Mouse (Mus musculus) erythroid progenitor cell, adult 5-6 weeks (primary cell): ENCODE measurements around the gene Fryl. TPM values are rescaled to one million over a fixed set of nuclear protein-coding genes. Genes with fewer than 3 reads are reported as not detected.
A peak's percentile ranks its signal among the peaks of the same experiment; 100 is the strongest.

Experiments used
- ATAC-seq: replicated peaks from 2 replicates; pipeline ENCODE4 v1.8.0; 2016; ENCODE audit warnings: moderate number of reproducible peaks, mild to moderate bottlenecking, moderate TSS enrichment, inconsistent platforms; ENCODE audit not compliant: poor library complexity, low FRiP score, severe bottlenecking
- total RNA-seq, 2 experiments: library from RNA; stranded (forward) in 1 of 2; stranded (reverse) in 1 of 2; fragments of 150-400 nt in 1 of 2; fragments of 186-747, 209-891 nt in 1 of 2; gene quantifications; 2 replicates each; pipeline versions ENCODE4 v1.2.3 to v1.2.4; 2015 to 2017; ENCODE audit warnings: low replicate concordance in 2 of 2

The Fryl gene
- total RNA-seq, 2 experiments from 2014 or later = 326 to 610 TPM

GRCm38 (mm10) chr5:73200387-73201384 is 55.7 kb downstream of the Fryl start:
- no peak for ATAC-seq

GRCm38 (mm10) chr5:73199586-73199985 is 56.8 kb downstream of the Fryl start:
- ATAC-seq = no peak

GRCm38 (mm10) chr5:73198690-73199089 is 57.7 kb downstream of the Fryl start:
- no peak for ATAC-seq

DNA sequence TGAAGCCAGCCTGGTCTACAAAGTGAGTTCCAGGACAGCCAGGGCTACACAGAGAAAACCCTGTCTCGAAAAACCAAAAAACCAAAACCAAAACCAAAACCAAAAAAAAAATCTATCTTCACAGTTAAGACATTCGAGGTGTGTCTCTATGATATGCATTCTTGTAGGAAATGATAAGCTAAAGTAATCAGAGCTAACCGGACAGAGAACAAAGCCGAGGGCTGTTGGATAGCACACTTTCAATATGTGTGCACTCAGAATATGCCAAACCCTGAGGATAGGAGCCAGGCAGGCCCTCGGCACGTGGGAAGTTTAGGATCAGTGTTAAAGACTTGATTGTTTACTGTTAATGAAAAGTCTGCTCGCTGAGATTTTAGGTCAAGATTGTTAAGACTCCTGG is 58.6 kb downstream of the Fryl start:
- no peak for ATAC-seq

GRCm38 (mm10) chr5:73194740-73195139 is 61.7 kb downstream of the Fryl start:
- no peak for ATAC-seq

DNA sequence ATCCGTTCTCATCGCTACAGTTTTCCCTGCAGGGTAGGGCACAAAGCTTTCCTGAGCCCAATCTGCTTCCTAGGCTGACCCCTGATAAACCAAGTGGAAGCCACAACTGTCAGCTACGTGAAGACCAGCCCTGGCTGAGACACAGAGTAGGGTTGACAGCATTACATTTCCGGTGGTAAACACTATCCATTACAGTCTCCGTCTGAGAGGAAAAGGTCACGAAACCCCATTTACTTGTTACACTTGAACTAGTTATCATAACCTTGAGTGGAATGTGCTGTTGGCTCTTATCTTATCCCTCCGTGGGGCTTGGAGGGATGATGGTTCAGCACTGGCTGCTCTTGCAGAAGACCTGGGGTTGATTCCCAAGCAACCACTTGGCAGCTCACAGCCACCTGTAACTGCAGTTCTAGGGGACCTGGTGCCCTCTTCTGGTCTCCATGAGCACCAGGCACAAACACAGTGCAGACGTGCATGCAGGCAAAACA is 62.3 kb downstream of the Fryl start:
- peak; percentile 55 for ATAC-seq

- peak; percentile 68 for ATAC-seq
These were observed 62.8 kb downstream of the Fryl start for GRCm38 (mm10) chr5:73193627-73194026.

GRCm38 (mm10) chr5:73192870-73193576 is 63.4 kb downstream of the Fryl start:
- no peak for ATAC-seq

GRCm38 (mm10) chr5:73191765-73192164 is 64.7 kb downstream of the Fryl start:
- ATAC-seq = peak; percentile 87

DNA sequence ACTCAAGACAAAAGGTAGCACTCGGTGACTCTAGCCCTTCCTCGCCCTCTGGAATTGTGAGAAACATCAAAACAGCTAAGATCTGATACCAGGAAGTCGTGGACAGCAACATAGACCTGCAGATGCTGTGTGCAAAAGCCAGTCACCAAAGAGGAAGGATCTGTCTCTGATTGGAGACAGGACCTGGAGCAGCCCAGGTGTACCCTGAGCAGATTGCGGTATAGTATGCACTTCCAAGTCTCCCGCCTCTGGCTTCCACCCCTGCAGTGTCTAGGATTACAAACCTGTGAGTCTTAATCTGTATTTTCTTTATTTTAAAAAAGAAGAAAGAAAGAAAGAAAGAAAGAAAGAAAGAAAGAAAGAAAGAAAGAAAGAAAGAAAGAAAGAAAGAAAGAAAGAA is 66.3 kb downstream of the Fryl start:
- ATAC-seq = no peak

DNA sequence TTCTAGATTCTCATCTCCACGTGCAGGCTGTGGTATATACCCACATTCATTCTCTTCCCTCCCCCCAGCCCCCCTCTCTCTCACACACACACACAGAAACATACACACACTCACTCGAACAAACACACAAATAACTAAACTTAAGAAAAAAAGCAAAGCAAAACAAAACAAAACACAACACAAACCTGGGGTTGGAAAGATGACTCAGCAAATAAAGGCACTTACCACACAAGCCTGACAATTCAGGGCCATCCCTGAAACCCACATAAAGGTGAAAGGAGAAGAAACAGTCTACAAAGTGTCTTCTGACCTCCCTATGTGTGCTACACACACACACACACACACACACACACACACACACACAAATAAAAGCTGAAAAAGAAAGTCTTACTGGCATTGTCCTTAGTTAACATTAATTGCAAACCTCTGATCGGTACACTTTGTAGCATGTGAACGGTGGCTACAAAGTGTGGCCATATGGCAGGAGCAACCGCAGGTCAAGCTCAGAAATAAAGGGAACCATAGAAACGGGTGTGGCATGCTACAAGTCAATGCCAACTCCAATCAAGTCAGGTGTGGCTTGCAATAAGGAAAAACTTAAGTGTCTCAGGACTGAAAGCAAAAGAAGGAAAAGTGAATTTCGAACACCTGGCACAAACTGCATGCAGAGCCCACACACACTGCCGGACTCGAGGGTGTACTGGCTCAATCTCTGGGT is 66.8 kb downstream of the Fryl start:
- ATAC-seq = no peak

- no peak for ATAC-seq
These were observed 67.8 kb downstream of the Fryl start for GRCm38 (mm10) chr5:73188576-73188975.

- ATAC-seq = no peak
These were observed 68.3 kb downstream of the Fryl start for GRCm38 (mm10) chr5:73188164-73188563.

DNA sequence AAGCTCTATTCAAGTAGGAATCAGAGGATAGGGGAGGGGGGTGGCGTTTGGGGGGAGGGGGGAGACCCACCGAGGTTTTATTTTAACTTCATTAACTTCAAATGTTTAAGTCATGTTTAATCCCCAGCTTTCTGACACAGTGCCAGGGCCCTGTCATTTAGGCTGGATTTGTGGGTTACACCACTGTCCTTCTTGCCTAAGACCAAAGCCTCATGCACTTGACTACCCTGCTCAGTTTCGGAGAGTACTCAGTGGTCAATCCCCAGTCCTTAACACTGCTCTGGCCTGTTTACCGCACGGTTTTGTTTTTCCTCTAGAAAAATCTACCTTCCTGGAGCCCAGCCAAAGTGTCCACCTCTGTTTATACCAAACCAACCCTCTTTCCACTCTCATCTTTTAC is 69.5 kb downstream of the Fryl start:
- ATAC-seq = no peak

DNA sequence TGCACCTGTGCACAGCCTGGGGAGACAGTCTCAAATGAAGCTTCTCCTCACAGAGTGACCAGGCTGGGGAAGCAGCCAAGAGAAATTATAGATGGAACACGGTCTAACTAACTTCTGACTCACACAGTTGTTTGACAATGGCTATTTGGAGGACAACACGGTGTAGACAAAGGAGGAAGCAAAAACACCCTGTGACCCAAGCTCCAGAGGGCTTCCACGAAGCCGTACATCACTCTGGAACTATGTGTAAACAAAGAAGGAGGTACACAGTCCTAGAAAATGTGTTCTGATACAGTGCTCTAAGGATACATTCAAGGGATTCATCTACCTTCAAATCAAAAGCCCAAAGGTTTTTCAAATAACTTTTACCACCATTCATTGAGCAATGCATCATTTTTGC is 71.0 kb downstream of the Fryl start:
- ATAC-seq = no peak

DNA sequence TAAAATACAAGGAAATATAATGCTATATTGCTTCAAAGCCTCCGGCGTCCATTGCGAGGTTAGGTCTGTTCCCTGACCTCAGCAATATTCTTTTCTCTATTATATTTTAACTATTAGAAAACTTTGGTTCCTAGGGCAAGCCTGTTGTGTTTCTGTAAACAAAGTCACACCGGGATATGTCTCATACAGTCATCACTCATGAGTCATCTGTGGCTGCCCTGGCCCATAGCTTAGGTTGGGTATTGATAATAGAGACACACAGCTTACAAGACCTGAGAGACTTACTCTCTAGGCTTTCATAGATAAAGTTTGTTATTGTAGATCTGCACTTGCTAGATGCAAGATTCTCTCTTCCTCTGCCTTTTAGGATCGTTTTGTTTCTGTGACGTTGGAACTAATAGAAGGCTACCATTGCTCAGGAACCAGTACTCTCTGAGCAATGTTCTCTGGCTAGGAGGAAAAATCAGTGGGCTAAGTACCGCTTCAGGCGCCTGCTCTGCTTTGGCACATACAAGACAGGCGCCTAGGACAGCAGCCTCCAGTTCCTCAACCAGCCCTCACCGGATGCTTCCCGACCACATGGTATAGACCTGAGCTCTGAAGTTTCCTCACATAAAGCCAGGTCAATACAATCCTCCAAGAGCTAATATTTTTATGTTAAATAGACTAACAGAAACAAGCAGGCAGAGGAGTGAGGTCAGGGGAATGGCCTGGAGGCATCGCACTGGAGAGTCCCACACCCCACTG is 73.5 kb downstream of the Fryl start:
- no peak for ATAC-seq

GRCm38 (mm10) chr5:73182191-73182590 is 74.2 kb downstream of the Fryl start:
- no peak for ATAC-seq

GRCm38 (mm10) chr5:73176294-73176693 is 80.1 kb downstream of the Fryl start:
- ATAC-seq = no peak

GRCm38 (mm10) chr5:73175377-73176147 is 80.9 kb downstream of the Fryl start:
- ATAC-seq = no peak
